In genomic region chr10:122802218-122802617, GRCm38 (mm10) we compare ENCODE assay signal across 7 mouse cellular contexts.
DNase-seq lines count a peak whose midpoint lies in the region; ATAC-seq and TF ChIP-seq lines count a peak whose summit lies in the region.

No protein-coding gene starts in this region.

- H3K9me3 ChIP-seq in lung, postnatal 0 days (ENCODE audit: low read length): no peaks in the 10 kb centered on the region
- peaks cover 5% of the 10 kb centered on the region; the same call in 1 of the 2 replicates for H3K9me3 ChIP-seq in forebrain, embryonic 13.5 days (replicated peaks)
- H3K9me3 ChIP-seq in limb, embryonic 10.5 days (replicated peaks): no peaks in the 10 kb centered on the region

- ATAC-seq in lung, postnatal 0 days: no peak
- no peak for ATAC-seq in forebrain, embryonic 13.5 days

- no peaks in the 10 kb centered on the region; the same call in 1 of the 2 replicates for H3K4me1 ChIP-seq in lung, postnatal 0 days (ENCODE audit: insufficient read depth, low read depth, low read length)
- peaks cover 11% of the 10 kb centered on the region for H3K4me1 ChIP-seq in forebrain, embryonic 13.5 days
- peaks cover 24% of the 10 kb centered on the region for H3K4me1 ChIP-seq in limb, embryonic 10.5 days
- peaks cover 4% of the 10 kb centered on the region for H3K4me1 ChIP-seq in small intestine, adult 2 months (ENCODE audit: control insufficient read depth, insufficient read depth, insufficient read length, low read length)

- H3K27me3 ChIP-seq in lung, postnatal 0 days (replicated peaks; ENCODE audit: insufficient read depth, low read length): no peaks in the 10 kb centered on the region
- H3K27me3 ChIP-seq in forebrain, embryonic 13.5 days: no peaks in the 10 kb centered on the region
- H3K27me3 ChIP-seq in limb, embryonic 10.5 days (ENCODE audit: low read depth, poor library complexity, severe bottlenecking): no peaks in the 10 kb centered on the region
- H3K27me3 ChIP-seq in small intestine, adult 2 months (ENCODE audit: control insufficient read depth, insufficient read depth, low read length): no peaks in the 10 kb centered on the region

- TF ChIP-seq EP300 in lung, postnatal 0 days (IDR thresholded peaks at IDR 0.05): no peak

- DNase-seq in lung, postnatal 0 days (ENCODE audit: low spot score): no peak
- no peak for DNase-seq in lung, postnatal 36 days
- no peak for DNase-seq in limb, embryonic 10.5 days (ENCODE audit: low spot score)
- DNase-seq in frontal cortex, postnatal 10 days (ENCODE audit: low spot score in 2 of 2): no peak
- DNase-seq in urinary bladder, adult 18-20 months (ENCODE audit: low spot score in 2 of 2): no peak

- H3K4me3 ChIP-seq in lung, postnatal 0 days (ENCODE audit: low read depth, low read length): no peak overlapping the region
- H3K4me3 ChIP-seq in forebrain, embryonic 13.5 days: peak overlapping the region; percentile 22
- H3K4me3 ChIP-seq in limb, embryonic 10.5 days: peak overlapping the region; percentile 46
- H3K4me3 ChIP-seq in small intestine, adult 2 months (ENCODE audit: low read depth, low read length): peak overlapping the region; percentile 9; the same call in 1 of the 2 replicates

- peak overlapping the region; percentile 27 for H3K4me2 ChIP-seq in lung, postnatal 0 days (replicated peaks; ENCODE audit: low read depth, low read length)
- peak overlapping the region; percentile 54 for H3K4me2 ChIP-seq in forebrain, embryonic 13.5 days

- TF ChIP-seq POLR2A in small intestine, adult 2 months (IDR thresholded peaks at IDR 0.05; ENCODE audit: low read depth, low read length): no peak

- H3K36me3 ChIP-seq in lung, postnatal 0 days (ENCODE audit: insufficient read depth, low read length): no peaks in the 10 kb centered on the region
- no peaks in the 10 kb centered on the region for H3K36me3 ChIP-seq in forebrain, embryonic 13.5 days (ENCODE audit: poor library complexity, severe bottlenecking)
- peaks cover 7% of the 10 kb centered on the region; the same call in 1 of the 2 replicates for H3K36me3 ChIP-seq in limb, embryonic 10.5 days
- peaks cover 11% of the 10 kb centered on the region for H3K36me3 ChIP-seq in small intestine, adult 2 months (ENCODE audit: control insufficient read depth, insufficient read depth, low read length)

- no peak overlapping the region for H3K9ac ChIP-seq in lung, postnatal 0 days (replicated peaks; ENCODE audit: low read depth)
- H3K9ac ChIP-seq in forebrain, embryonic 13.5 days: peak overlapping the region; percentile 37

- no peak overlapping the region for H3K27ac ChIP-seq in lung, postnatal 0 days (ENCODE audit: low read length)
- H3K27ac ChIP-seq in forebrain, embryonic 13.5 days: no peak overlapping the region
- H3K27ac ChIP-seq in limb, embryonic 10.5 days: peak overlapping the region; percentile 74
- H3K27ac ChIP-seq in small intestine, adult 2 months (ENCODE audit: insufficient read depth, low read depth, low read length): no peak overlapping the region

- WGBS in lung, postnatal 0 days: 36% methylated on average over 26 of the region's 30 CpGs
- WGBS in forebrain, embryonic 13.5 days: 48% methylated on average over 28 of the region's 30 CpGs
- 32% methylated on average over 30 of the region's 30 CpGs for WGBS in limb, embryonic 10.5 days
- WGBS in small intestine, adult 2 months: 65% methylated on average over 30 of the region's 30 CpGs

- TF ChIP-seq CTCF in lung, postnatal 0 days (IDR thresholded peaks at IDR 0.05): peak; percentile 43
- TF ChIP-seq CTCF in small intestine, adult 2 months (IDR thresholded peaks at IDR 0.05; ENCODE audit: extremely low read depth, insufficient read length, insufficient replicate concordance, low read depth, low read length): no peak
